Mouse (Mus musculus): Measurements from ENCODE around the gene Olfr733.

Gene Olfr733

GRCm38 (mm10) chr14:50301422-50301821, at the start of gene Olfr733:
Gene Olfr733, minus strand, starts transcription at chr14:50301522.
- no peak for DNase-seq (ENCODE audit: low spot score)

GRCm38 (mm10) chr14:50348796-50349195, 47.5 kb upstream of the Olfr733 start, which contains the start of gene Olfr735:
Gene Olfr735, minus strand, starts transcription at chr14:50348872.
- DNase-seq (ENCODE audit: low spot score): no peak

GRCm38 (mm10) chr14:50326661-50327060, 25.3 kb upstream of the Olfr733 start, which contains the start of gene Olfr734:
Gene Olfr734, minus strand, starts transcription at chr14:50326761.
- no peak for DNase-seq (ENCODE audit: low spot score)

- DNase-seq (ENCODE audit: low spot score): no peak
These were observed 17.2 kb downstream of the Olfr733 start, which contains the start of gene Olfr732 for GRCm38 (mm10) chr14:50284106-50284505. Gene Olfr732, minus strand, starts transcription at chr14:50284206.

Data from retina, embryonic 14.5 days (tissue).